Mouse (Mus musculus) megakaryocyte-erythroid progenitor cell, adult 5-6 weeks (primary cell): ENCODE data around the gene Asxl1. TPM values are rescaled to one million over a fixed set of nuclear protein-coding genes. Genes with fewer than 3 reads are reported as not detected.

Experiments
- ATAC-seq: replicated peaks from 2 replicates; pipeline ENCODE4 v1.8.0; 2016; ENCODE audit warnings: mild to moderate bottlenecking, inconsistent platforms; ENCODE audit not compliant: severe bottlenecking, poor library complexity, low FRiP score, low TSS enrichment
- total RNA-seq, 2 experiments: library from RNA; stranded (forward) in 1 of 2; stranded (reverse) in 1 of 2; fragments of 200-1000, 215-1000 nt in 1 of 2; fragments of >200 nt in 1 of 2; fragmentation: Nextera tagmentation in 1 of 2; gene quantifications; 2 replicates each; pipeline ENCODE4 v1.2.3; 2014 to 2017

Asxl1 gene
- total RNA-seq, 2 experiments from 2014 or later: 32.2 to 51.5 TPM

DNA sequence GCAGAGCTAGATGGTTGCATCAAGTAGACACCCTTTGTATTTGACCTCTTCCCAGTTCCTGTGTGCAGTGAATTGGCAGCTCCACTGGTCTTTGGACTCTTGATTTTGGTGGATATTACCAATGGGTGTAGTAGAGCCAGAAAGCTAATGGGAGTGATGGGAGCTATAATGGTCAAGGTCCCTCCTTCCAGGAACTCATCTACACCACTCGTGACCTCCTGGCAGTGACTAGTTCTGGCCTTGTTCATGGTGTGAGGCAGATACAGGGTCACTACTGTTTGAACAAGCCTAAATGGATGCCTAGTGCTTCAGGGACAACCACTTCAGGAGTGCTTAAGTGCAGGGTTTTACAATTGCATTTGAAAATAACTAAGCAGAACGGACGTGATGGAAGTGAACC lies 58.4 kb downstream of the Asxl1 start:
- no peak for ATAC-seq

DNA sequence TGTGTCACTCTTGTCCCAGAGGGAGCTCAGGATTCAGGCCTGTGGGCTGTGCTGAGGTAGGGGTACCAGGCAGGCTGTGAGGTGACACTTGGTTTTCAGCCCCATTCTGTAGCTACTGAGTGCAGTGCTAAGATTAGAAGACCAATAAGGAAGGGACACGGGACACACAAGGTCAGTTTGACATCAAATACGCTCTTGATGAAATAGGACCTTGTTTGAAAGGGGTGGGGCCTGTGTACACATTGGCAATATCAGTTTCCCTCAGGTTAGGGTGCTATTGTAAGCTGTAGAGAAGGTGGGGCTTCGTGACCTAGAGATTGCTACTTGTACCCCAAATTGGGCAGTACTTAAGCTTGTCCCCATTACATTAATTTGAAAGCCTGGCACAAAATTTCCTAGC lies 59.3 kb downstream of the Asxl1 start:
- ATAC-seq: no peak

DNA sequence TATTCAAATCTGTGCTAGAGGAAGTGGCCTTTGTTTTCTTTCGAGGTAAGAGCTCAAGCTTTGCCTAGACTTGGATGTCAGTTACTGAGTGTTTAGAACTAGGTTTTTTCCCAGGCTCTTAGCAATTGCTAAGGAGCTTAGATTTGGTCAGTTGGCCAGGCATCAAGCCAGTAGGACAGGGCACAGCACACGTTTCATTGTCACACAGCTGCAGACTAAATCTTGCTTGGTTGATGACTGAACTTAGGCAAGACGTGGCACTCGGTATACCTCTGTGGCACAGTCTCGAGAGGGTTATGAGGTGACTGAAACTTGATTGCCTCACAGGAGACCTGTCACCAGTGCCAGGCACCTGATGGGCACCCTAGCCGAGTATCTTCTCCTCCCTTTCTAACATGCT lies 61.3 kb downstream of the Asxl1 start:
- no peak for ATAC-seq

DNA sequence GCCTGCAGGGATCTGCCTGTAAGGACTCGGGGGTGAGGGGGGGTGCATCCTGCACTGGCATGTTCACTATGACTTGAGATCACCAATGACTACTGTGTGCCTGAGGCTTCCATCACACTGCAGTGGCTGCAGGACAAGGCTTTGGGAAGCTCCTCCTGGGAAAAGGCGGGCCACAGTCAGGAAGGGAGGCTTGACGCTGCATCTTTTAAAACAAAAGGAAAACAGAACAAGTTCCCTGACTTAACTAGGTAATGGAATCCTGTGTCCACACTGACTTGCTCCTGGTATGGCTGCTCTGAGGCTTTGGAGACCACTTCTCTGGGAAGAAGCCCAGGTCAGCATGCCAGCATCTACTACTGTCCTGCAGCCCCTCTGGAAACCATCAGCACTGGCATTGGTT lies 63.3 kb downstream of the Asxl1 start:
- no peak for ATAC-seq

DNA sequence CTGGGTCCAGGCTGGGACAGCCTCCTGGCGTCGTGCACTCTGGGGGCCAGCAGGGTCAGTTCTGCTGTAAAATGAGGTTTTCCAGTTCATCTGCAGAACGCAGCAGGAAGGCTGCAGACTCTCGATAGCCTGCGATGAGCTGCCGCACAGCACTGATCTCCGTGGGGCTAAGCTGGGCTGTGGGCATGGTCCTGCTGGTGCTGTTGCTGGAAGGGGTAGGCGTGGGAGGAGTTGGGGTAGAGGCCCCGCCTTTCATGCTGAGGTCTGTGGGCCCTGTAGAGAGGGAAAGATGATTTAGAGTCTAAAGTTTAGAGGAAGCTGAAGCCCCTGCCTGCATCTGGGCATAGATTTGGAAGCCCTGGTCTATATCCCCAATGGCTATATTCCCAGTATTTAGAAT lies 65.9 kb downstream of the Asxl1 start:
- 0 out of 2 replicates have a peak, but pooled peaks have one; percentile 35 for ATAC-seq

DNA sequence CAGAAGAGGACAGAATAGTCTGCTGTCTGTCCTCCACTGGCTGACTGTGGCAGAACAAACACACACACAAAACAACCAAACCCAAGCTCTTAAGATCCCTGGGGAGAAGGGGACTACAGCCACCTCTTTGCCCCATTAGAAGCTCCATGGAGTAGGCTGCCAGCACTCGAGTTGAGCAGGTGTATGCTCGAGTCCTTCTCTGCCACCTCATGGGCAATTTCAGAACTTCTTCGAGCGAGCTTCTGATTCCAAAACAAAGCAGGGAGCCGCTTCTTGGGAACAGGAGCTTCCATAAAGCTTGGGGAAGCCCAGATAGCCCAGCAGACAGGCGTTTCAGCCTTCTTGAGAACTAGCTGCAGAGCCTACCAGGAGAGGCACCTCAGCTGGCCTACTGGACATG lies 66.9 kb downstream of the Asxl1 start:
- ATAC-seq: no peak

DNA sequence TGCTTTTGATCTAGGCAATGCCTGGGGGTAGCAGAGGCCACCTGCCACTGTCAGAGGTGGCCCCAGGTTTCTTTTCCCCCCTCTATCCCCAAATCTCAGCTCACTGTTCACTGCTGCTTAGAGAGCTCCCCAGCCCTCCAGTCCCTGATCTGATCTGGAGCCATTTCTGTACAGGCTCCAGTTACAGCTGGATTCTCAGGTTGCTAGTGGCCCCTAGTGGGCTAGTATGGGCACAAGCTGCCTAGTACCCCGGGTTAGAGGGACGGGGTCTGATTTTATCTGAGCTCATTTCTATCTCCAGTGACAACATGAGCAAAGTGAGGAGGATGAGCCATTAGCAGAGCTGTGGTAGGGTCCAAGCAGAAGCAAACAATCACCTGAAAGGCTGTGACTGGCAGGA lies 69.0 kb downstream of the Asxl1 start:
- ATAC-seq: 0 out of 2 replicates have a peak, but pooled peaks have one; percentile 31

DNA sequence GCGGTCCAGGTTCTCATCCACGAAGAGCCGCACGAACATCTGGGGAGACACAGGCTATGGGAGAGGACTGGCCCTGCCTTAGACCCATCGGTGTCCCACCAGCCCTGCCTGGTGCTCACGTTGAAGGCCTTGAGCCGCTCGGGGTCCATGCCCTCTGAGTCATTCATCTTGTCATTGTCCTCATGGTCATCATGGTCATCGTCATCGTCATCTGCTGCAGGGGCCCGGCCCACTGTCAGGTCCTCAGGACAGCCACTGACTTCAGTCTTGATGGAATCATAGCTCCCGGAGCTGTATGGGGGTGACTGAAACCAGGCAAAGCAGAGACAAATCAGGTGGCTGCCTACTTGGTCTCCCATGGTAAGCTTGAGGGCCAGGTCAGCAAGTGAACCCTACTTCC lies 72.2 kb downstream of the Asxl1 start:
- ATAC-seq: no peak

DNA sequence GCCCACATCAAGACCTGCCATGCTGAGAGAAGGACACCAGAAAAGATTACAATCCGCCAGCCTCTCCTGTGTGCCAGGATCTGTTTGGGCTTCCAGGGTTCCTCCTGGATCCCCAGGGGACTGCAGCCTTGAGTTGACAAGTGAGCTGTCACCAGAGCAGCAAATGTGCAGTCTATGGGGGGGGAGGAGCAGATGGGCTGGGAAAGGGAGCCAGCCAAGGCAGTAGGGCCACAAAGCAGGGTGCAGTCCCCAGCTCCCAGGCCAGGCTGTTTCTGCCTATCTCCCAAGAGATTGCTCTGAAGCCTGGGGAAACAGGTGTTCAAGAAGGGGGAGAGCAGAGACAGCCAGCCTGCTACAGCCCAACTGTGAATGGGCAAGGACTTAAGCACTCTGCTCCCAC lies 72.8 kb downstream of the Asxl1 start:
- ATAC-seq: no peak

DNA sequence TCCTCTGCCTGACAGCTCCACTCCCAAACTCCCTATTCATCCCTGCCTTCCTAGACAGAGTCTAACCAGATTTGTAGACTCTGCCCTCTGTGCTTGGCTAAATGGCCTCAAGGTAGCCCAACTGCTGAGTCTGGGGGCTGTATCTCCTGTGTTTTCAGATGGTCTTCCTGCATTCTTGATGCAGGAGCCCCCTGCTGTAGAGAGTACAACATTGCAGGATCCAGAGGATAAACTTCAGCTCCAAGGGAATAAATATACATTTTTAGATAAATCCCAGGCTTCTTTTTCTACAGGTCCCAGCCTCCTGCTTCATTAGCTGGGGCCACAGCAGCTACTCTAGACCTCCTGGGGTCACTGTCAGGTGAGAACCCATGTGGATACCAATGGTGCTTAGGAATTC lies 75.6 kb downstream of the Asxl1 start:
- no peak for ATAC-seq

DNA sequence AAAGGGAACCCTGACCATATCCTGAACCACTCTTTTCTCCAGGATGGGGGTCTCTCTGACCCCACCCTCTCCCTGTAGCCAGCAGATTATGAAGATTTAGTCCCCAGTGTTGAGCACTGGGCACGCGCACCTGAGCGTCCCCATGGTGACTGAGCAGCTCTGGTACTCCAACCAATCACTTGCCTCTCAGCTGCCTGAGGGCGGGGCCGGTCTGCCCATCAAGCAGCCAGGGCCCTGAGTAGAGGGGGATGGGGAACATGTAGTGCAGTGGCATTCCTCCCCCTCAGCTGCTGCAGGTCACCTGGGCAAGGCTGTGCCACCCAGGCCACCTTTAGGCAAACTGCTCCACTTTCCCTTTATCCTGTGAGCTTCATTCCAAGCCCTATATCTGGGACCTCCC lies 76.4 kb downstream of the Asxl1 start:
- no peak for ATAC-seq

DNA sequence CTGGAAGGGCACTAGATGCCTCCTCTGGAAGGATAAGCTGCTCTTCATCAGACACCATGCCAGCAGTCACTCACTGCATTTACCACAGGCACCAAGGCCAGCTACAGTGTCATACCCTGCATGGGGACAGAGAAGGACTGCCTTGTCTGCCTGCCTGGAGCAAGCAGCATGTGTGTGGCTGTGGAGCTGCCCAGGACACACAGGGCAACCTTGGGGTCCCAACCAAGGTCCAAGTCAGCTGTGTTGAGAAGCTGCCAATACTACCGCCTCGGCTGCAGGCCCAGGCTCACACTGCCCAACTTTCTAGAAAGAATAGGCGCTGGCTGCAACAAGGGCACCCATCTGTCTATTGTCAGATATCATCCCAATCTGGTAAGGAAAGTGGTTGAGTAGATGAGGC lies 77.5 kb downstream of the Asxl1 start:
- no peak for ATAC-seq

DNA sequence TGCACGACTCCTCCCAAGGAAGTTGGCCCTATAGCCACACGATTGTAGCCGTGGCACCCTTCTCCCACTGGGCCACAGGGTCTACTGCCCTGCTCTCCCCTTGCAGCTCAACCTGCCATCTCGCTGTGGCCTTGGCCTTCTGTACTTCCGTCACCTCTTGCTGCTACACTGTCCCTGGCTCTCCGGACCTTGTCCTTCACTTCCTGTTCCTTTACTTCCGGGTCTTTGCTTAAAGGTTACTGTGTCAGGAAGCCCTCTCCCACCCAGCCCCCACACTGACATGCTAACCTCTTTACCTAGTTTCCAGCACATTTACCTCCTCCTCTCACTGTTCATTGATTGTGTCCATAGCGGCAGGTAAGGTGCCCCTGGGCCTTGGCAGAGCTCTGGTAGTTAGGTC lies 78.9 kb downstream of the Asxl1 start:
- no peak for ATAC-seq

DNA sequence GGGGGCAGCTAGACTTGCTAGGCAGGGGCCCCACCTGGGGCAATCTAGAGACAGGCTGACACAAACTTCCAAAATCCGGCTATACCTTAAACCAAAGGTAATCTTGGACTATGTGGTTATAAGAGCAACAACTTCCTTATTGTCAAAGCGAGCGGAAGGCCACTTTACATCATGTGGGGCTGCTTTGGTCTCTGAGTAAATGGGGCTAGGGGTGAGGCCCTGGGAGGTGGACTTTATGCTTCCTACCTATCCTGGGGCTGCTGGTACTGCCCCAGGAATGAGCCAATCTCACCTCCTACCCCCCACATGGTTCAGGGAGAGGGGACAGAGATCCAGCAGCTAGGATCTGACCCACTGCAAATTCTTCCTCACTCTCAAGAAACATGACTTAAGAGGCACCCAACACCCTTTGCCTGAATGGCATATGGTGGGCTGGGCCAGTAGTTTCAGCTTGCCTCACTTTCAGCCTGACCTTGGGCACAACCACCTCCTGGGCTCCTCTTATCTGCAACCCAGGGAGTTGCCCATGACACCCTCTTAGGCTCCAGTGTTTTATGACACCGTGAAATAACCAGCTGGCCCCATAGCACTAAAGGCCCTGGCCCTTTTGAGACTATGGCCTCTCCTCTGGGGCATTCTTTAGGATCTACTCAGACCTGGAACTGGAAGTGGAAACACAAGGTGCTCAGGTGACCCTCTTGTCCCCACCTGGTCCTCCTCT lies 79.7 kb downstream of the Asxl1 start:
- ATAC-seq: peak; percentile 34; the same call in 1 of the 2 replicates

DNA sequence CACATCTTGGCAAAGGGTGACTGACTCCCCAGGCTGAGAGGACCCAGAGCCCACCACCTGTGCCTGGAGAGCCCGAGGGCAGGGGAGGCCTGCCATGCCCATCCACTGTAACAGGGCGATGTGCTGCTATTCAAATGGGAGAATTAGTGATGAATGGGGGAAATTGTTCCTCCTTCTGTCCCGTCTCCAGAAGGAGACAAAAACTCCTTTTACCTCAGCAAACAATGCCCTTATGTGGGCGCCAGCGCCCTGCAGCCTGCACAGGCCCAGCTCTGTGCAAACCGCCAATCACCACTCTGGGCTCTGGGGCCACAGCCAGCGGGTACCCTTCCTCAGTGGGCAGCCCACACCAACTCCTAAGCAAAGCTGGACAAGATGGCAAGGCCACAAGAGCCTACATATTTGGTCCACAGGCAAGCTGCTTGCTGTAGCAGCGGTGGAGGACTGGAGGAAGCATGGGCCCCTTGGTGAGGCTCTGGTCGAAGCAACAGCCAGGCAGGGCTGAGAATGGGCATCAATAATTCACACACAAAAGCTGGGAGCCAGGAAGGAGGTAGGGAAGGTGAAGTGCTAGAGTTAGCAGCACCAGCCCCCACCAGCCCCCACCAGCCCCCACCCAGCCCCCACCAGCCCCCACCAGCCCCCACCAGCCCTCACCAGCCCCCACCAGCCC lies 80.5 kb downstream of the Asxl1 start:
- ATAC-seq: no peak

DNA sequence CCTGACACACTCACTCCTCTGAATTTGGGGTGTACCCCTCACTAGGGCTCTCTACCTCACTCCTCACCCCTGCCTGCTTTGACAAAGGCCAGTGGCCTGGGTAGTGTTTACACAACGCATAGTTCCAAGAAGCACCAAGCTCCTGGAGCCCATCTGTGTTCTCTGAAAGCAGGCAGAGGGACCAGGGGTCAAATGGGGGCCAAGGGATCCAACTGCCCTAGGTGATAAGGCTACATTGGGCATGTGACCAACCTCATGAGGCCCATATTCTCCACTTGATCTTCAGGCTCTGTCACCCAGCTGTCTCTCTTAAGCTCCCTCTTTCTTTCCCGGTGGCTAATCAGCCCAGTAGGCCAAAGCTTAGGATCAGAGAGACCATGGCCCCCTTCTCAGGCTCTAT lies 81.3 kb downstream of the Asxl1 start:
- peak; percentile 53 for ATAC-seq

DNA sequence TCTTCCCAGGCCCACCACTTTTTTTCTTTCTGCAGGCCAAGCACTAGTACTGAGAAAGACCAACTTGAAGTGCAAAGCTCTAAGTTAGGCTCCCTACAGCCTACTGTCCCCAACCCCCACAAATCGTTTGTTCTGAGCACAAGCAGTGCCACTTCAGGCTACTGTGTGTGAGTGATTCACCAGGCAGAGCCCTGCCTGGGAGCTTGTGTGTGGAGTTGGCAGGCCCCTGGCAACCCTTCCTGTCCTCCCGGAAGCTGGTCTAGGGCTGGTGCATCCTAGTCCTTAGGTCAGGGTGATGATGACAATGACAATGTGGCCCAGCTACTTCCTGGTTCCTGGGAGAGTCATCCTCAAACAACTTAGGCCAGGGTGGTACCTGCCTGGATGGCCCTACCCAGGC lies 82.9 kb downstream of the Asxl1 start:
- ATAC-seq: no peak

DNA sequence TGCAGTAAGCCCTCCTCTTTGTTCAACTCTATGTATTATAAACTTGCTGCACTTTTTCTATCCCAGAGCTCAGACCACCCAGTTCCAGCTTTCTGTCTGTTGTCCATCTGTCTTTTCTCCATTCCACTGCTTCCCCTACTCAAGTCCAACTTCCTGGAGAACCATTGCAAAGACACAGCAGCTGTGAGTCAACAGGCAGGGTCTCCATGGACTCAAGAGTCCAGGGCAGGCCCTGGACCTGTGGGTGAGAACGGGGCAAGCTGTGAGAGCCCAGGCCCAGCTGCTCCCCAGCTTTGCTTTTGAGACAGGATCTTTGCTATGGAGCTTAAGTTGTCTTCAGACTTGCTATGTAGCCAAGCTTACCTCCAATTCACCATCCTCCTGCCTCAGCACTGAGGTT lies 84.9 kb downstream of the Asxl1 start:
- ATAC-seq: no peak

DNA sequence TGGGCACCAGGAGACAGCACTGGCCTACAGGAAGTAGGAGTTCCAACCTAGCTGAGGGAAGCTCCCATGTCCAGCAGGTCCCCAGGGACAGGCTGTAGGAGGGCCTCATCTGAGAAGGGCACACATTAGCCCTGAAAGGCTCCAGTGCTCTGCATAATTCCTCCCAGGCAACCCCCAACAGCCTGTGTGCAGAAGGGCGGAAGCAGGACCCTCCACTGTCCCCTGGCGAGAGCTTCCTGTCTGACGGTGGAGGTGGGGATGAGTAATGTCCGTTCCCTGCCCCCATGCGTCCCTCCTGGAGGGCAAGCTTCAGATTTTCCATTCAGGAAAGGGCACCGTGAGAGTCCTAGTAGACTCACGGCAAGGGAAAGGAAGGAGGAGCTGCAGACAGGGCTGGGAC lies 86.9 kb downstream of the Asxl1 start:
- no peak for ATAC-seq

DNA sequence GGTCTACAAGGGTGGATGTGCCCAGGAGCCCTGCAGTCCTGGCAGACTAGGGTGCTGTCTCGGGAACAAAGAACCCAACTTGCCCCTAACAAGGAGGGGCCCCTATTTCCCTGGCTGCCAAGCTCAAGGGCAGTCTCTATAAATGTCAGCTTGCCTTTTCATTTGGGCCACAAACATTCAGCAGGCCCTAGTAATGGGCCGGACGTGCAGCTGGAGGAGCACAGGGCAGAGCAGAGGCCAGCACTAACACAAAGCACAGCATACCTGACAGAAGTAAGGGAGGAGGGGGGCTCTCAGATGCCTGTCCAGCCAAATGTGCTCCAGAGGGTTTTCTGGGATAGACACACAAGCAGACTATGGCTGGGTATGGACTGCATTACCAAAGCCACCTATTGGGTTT lies 88.2 kb downstream of the Asxl1 start:
- no peak for ATAC-seq
